Mouse (Mus musculus) olfactory bulb, adult 2 months (tissue): ENCODE data around the gene Cyp2j13. TPM values are rescaled to one million over a fixed set of nuclear protein-coding genes. Genes with fewer than 3 reads are reported as not detected.
"Not testable (repeated sequence)": the region's sequence is repeated elsewhere in the genome, so short reads cannot be mapped to it uniquely, and the experiment has no call there.

Source experiments
- H3K27ac ChIP-seq: fragments of 200-500 bp; 2 replicates; pipeline ENCODE4 v1.5.1; 2012; ENCODE audit warnings: low read depth, low read length; ENCODE audit not compliant: insufficient read depth
- H3K4me1 ChIP-seq: fragments of 200-500 bp; 2 replicates; pipeline ENCODE4 v1.6.1; 2012; ENCODE audit warnings: low read length; ENCODE audit not compliant: control insufficient read depth, insufficient read depth
- H3K4me3 ChIP-seq: fragments of 200-500 bp; 2 replicates; pipeline ENCODE4 v1.5.1; 2012; ENCODE audit warnings: mild to moderate bottlenecking, low read depth, low read length, moderate library complexity; ENCODE audit not compliant: insufficient read depth
- CTCF ChIP-seq: fragments of 200-500 bp; IDR thresholded peaks from 2 replicates; pipeline ENCODE4 v1.5.1; 2012; ENCODE audit warnings: low read depth, mild to moderate bottlenecking, low read length, moderate library complexity; ENCODE audit not compliant: insufficient read depth
- POLR2A ChIP-seq: fragments of 200-500 bp; IDR thresholded peaks from 2 replicates; pipeline ENCODE4 v1.6.1; 2012; ENCODE audit warnings: mild to moderate bottlenecking, low read depth, low read length, moderate library complexity; ENCODE audit not compliant: insufficient read depth
- WGBS: fragments of 180-500 bp; shearing (Covaris S2); methylation state at CpG from one replicate; pipeline ENCODE4 v1.1.7; 2018; 5-methylcytosine and 5-hydroxymethylcytosine counted together
- polyA plus RNA-seq: library from polyadenylated mRNA; stranded (reverse); fragments of >200 nt; gene quantifications from 2 replicates; pipeline ENCODE4 v1.2.4, GENCODE M21; 2012; ENCODE audit warnings: low replicate concordance; ENCODE audit not compliant: missing spikeins, insufficient read depth, insufficient read length

Gene Cyp2j13
- polyA plus RNA-seq, 1 experiment = not detected

DNA sequence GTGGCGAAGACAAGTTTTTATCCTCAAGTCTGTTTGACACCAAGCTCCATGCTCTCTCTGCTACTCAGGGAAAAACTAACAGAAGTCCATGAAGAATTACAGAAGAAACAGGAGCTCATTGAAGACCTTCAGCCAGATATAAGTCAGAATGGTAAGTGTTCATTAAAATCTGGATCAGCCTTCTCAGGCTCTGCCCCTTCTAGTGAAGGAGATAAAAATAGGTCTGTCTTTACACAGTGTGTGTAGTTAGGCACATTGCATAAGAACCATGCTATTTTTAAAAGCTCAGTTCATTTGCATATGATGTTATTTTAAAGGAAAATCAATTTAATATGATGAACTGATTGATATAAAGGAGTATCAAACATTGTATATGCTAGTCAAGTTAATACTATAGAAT lies 60.5 kb downstream of the Cyp2j13 start:
- WGBS = 85% methylated on average over 1 of the region's 1 CpGs
- H3K27ac ChIP-seq = no peak overlapping the region
- no peak overlapping the region for H3K4me3 ChIP-seq
- no peaks in the 10 kb centered on the region for H3K4me1 ChIP-seq
- TF ChIP-seq CTCF (no peak), POLR2A (no peak)

DNA sequence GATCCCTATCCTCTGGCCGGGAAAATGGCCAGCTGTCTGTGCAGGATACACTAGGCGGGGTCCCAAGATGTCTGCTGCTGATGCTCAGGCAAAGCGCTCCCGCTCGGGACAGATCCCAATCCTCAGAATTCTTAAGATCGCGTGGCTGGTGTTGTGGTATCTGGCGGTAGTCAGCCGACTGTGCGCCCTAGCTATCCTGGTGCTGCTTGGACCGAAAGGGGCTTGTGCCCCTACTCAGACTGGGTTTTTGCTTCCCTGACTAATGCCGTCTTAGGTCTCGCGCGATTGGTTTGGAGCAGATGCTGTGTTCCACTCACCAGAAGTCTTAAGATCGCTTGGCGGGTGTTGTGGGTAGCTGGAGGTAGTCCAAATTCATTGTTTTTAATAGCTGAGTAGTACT lies 95.1 kb downstream of the Cyp2j13 start:
- not testable (repeated sequence) for H3K27ac ChIP-seq, H3K4me3 ChIP-seq, H3K4me1 ChIP-seq
- 96% methylated on average over 17 of the region's 17 CpGs for WGBS

Other genes starting within 250 kb of the Cyp2j13 start
- 127 TPM in 1 of 2 replicates, not detected in the other for gene Hook1, start 110.3 kb downstream of the Cyp2j13 start, polyA plus RNA-seq
- gene Cyp2j12, start 63.6 kb upstream of the Cyp2j13 start, polyA plus RNA-seq = not detected in 2 replicates
- gene Cyp2j7, start 159.1 kb upstream of the Cyp2j13 start, polyA plus RNA-seq = not detected in 2 replicates